Mouse (Mus musculus): ENCODE results near the gene Pitpnm1.
"Not testable (repeated sequence)": the region's sequence is repeated elsewhere in the genome, so short reads cannot be mapped to it uniquely, and the experiment has no call there.

GRCm38 (mm10) chr19:4135229-4135962 lies 35.6 kb downstream of the Pitpnm1 start:
- TF ChIP-seq CTCF (IDR thresholded peaks at IDR 0.05; ENCODE audit: borderline replicate concordance, insufficient read depth, low read length); POLR2A (IDR thresholded peaks at IDR 0.05; ENCODE audit: low read depth, low read length): not testable (repeated sequence)
